Mouse (Mus musculus) leukemia stem cell, adult 10-12 weeks (primary cell): ENCODE measurements around the gene Ccdc51. TPM values are rescaled to one million over a fixed set of nuclear protein-coding genes. Genes with fewer than 3 reads are reported as not detected.

Experiments used
- polyA plus RNA-seq: library from polyadenylated mRNA; stranded (reverse); fragments of >175 nt; gene quantifications from 2 replicates; pipeline ENCODE4 v1.2.3, GENCODE M21; 2012; ENCODE audit warnings: low replicate concordance

Gene Ccdc51
- polyA plus RNA-seq, result 3.2 and 8.2 TPM in 2 replicates

DNA sequence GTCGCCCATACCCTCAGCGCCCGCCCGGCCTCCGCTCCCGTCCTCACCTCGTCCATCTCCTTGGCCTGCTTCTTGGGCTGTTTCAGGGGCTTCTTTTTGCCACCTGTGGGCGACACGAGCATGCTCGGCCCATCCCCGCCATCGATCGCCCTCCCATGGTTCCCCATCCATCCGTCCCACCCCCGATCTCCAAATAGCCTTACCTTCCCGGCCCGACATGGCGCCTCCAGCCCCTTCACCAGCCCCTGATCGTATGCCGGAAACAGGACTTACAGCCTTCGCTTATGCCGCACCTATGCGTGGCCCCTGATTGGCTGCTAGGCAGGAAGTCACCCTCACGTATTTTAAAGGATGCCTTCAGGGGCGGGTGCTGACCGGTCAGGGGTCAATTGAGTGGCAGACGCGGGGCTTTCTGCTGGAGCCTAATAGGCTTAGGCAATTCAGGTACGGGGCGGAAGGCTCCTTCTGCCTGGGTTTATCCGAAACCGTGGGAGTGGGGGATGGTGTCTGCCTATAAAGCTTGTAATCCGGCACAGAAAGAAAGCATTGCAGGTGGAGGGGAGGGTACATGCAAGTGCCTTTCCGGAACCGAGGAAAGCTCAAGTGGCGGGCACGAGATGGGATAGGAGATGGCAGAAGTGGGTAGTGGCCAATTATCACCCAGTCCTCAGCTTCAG, at the start of gene Ccdc51, which contains the start of gene Tma7:
Ccdc51 (plus strand) TSS at position 370 of the 677 bp plus-strand sequence.
Tma7 (minus strand) TSS at position 464 of the 677 bp plus-strand sequence.

GRCm38 (mm10) chr9:109038086-109038895, 44.0 kb upstream of the Ccdc51 start, which contains the start of gene Shisa5:
TSS of gene Shisa5 (plus strand) at chr9:109038565.

DNA sequence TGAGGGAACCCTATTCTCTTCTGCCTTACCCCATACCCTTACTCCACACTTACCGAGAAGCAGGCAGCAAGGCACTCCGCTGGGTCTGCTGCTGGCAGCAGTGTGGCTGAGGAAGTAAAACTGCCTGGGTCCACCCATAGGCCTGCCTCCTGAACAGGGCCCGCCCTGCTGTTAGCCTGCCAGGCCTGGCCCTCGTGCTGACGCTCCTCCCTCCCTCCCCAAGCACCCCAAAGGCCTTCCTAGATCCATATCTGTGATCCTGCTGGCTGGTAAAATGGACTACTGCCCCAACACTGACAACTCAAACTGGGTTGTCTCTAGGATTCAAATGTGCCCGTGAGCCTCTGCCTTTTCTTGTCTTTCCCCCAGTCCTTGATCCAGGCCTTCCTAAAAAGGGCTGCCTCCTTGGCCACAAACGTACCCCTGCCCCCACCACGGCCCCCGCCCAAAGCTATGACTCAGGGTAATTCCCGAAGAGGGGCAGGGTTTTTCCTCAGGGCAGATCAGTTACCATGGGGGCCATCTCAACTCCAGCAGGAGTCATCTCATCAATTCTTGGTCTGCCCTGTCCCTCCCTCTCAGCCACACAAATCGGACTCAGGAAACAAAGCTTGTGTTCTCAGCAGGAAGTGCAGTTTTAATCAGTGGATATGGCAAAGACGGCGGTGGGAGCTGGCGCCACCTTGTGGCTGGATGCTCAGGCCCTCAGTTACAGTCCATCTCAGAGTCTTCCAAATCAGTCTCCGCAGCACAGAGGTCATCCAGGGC, 23.0 kb upstream of the Ccdc51 start, which contains the start of gene Trex1:
Trex1 (minus strand) TSS at position 599 of the 768 bp plus-strand sequence.

GRCm38 (mm10) chr9:109073661-109074573, 8.4 kb upstream of the Ccdc51 start, which contains the start of gene Atrip:
TSS of gene Atrip (minus strand) at chr9:109074124.

DNA sequence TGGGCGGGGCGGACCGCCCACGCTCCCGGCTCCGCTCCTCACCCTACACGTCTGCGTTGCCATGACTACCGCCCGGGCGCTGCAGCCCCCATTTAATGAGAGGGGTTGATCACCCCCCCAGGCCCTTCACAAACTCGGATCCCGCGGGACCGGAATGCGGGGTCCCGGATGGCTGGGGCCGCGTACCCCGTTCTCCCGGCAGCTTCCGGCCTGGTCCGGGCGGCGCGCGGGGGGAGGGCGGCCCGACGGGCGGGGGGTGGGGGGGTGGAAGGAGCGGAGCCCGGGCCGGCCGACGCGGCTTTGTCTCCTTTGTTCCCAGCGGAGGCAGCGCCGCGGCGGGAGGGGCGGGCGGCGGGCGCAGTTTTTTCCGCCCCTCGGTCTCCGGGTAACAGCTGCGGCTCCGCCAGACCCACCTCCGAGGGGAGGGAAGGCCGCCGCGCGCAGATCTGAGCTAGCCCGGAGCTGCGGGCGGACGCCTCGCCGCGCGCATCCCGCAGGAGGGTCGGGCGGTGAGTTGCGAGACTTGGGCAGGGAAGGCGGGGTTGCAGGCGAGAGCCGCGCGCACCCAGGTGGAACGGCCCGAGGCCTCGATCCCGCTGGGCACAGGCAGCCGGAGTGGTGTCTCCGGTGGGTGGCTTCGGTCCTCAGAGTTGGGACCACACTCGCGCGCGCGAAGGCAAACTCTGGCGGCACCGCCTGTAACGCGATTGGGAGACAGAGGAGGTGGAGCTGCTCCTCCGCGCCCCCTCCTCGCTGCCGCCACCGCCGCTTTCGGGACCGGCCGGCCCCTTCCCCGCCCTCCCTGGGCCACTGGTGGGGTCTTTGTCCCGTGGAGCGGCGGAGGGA, 13.1 kb downstream of the Ccdc51 start, which contains the start of gene Plxnb1:
Plxnb1 (plus strand) TSS at position 253 of the 846 bp plus-strand sequence.

Other genes starting within 250 kb of the Ccdc51 start
- 5.3 and 8.4 TPM in 2 replicates for gene Slc26a6, start 229.2 kb upstream of the Ccdc51 start, polyA plus RNA-seq
- not detected in 2 replicates for gene Tmem89, start 167.9 kb upstream of the Ccdc51 start, polyA plus RNA-seq
- gene Uqcrc1, start 145.9 kb upstream of the Ccdc51 start, polyA plus RNA-seq, result 422 and 705 TPM in 2 replicates
- gene Col7a1, start 128.9 kb upstream of the Ccdc51 start, polyA plus RNA-seq, result 1.0 and 1.1 TPM in 2 replicates
- gene Ucn2, start 96.5 kb upstream of the Ccdc51 start, polyA plus RNA-seq, result not detected in 2 replicates
- 1.0 and 2.1 TPM in 2 replicates for gene Pfkfb4, start 90.7 kb upstream of the Ccdc51 start, polyA plus RNA-seq
- 2,043 and 2,626 TPM in 2 replicates for gene Shisa5, start 43.9 kb upstream of the Ccdc51 start, polyA plus RNA-seq
- 14.6 and 37.0 TPM in 2 replicates for gene Trex1, start 22.8 kb upstream of the Ccdc51 start, polyA plus RNA-seq
- 6.7 and 7.7 TPM in 2 replicates for gene Atrip, start 8.4 kb upstream of the Ccdc51 start, polyA plus RNA-seq
- 89.1 and 139 TPM in 2 replicates for gene Tma7, start 94 bp downstream of the Ccdc51 start, polyA plus RNA-seq
- 0.17 and 0.63 TPM in 2 replicates for gene Plxnb1, start 12.9 kb downstream of the Ccdc51 start, polyA plus RNA-seq
- gene Fbxw21, start 79.5 kb downstream of the Ccdc51 start, polyA plus RNA-seq, result not detected in 2 replicates
- gene Fbxw13, start 113.5 kb downstream of the Ccdc51 start, polyA plus RNA-seq, result not detected in 2 replicates
- not detected in 2 replicates for gene Fbxw20, start 152.3 kb downstream of the Ccdc51 start, polyA plus RNA-seq
- gene Fbxw14, start 205.2 kb downstream of the Ccdc51 start, polyA plus RNA-seq, result not detected in 2 replicates